In genomic region chr9:53604954-53605353, GRCm38 (mm10) we compare ENCODE assay signal across 15 mouse cellular contexts.
"Had no signal": no experiment of that assay in that cellular context is flagged by ENCODE, and none has a peak within 500 bp of the region (broad histone marks: within the 10 kb centered on the region; RNA-seq: fewer than 3 reads in every experiment).

No protein-coding gene starts in this region.

- H3K9ac ChIP-seq: kidney, embryonic 15.5 days; limb, embryonic 13.5 days; liver, embryonic 13.5 days; stomach, embryonic 15.5 days had no signal

- ATAC-seq: intestine, embryonic 16.5 days; midbrain, embryonic 16.5 days had no signal

- H3K36me3 ChIP-seq: liver, embryonic 13.5 days; stomach, embryonic 15.5 days had no signal

- H3K9me3 ChIP-seq: kidney, embryonic 15.5 days; limb, embryonic 13.5 days; liver, embryonic 13.5 days; stomach, embryonic 15.5 days had no signal

- H3K27ac ChIP-seq: kidney, embryonic 15.5 days; limb, embryonic 13.5 days; liver, embryonic 13.5 days; stomach, embryonic 15.5 days had no signal

- H3K4me3 ChIP-seq: kidney, embryonic 15.5 days; limb, embryonic 13.5 days; liver, embryonic 13.5 days; stomach, embryonic 15.5 days had no signal

- DNase-seq: kidney, adult 2 months; kidney, postnatal 25 days; layer of hippocampus, adult 9-11 months; left cerebral cortex, postnatal 4 days; liver, embryonic 13.5 days; lung, adult 18-20 months; right cerebral cortex, postnatal 14 days; thymus, adult 2 months; thymus, postnatal 25 days had no signal

- H3K4me2 ChIP-seq: kidney, embryonic 15.5 days; limb, embryonic 13.5 days; liver, embryonic 13.5 days; midbrain, embryonic 11.5 days; stomach, embryonic 15.5 days had no signal

- H3K27me3 ChIP-seq: kidney, embryonic 15.5 days; limb, embryonic 13.5 days; liver, embryonic 13.5 days; stomach, embryonic 15.5 days had no signal
